Mouse (Mus musculus): ENCODE data around the gene Gm5862. TPM values are rescaled to one million over a fixed set of nuclear protein-coding genes. Genes with fewer than 3 reads are reported as not detected.

The Gm5862 gene
- not detected in 4 replicates for total RNA-seq (2023; ENCODE audit: inconsistent age)

GRCm38 (mm10) chr5:26022816-26023215 is at the start of gene Gm5862:
Gene Gm5862, minus strand, starts transcription at chr5:26022916.

GRCm38 (mm10) chr5:26058481-26058880 is 35.8 kb upstream of the Gm5862 start, which contains the start of gene Gm7347:
Gene Gm7347, minus strand, starts transcription at chr5:26058581.

GRCm38 (mm10) chr5:26039458-26039857 is 16.7 kb upstream of the Gm5862 start, which contains the start of gene Speer4a:
Gene Speer4a, minus strand, starts transcription at chr5:26039558.

GRCm38 (mm10) chr5:26004698-26005097 is 18.0 kb downstream of the Gm5862 start, which contains the start of gene Gm1979:
Gene Gm1979, minus strand, starts transcription at chr5:26004798.

GRCm38 (mm10) chr5:25988550-25988949 is 34.2 kb downstream of the Gm5862 start, which contains the start of gene Gm21698:
Gene Gm21698, minus strand, starts transcription at chr5:25988650.

GRCm38 (mm10) chr5:25972563-25972962 is 50.2 kb downstream of the Gm5862 start, which contains the start of gene Gm21680:
Gene Gm21680, minus strand, starts transcription at chr5:25972663.

Other genes with a start within 250 kb of the Gm5862 start
- gene Gm21663, start 80.5 kb downstream of the Gm5862 start, total RNA-seq (2023; ENCODE audit: inconsistent age): not detected in 4 replicates
- gene Gm21671, start 68.5 kb downstream of the Gm5862 start, total RNA-seq (2023; ENCODE audit: inconsistent age): not detected in 4 replicates
- not detected in 4 replicates for gene Gm21680, start 50.3 kb downstream of the Gm5862 start, total RNA-seq (2023; ENCODE audit: inconsistent age)
- not detected in 4 replicates for gene Gm21698, start 34.3 kb downstream of the Gm5862 start, total RNA-seq (2023; ENCODE audit: inconsistent age)
- gene Gm1979, start 18.1 kb downstream of the Gm5862 start, total RNA-seq (2023; ENCODE audit: inconsistent age): not detected in 4 replicates
- not detected in 4 replicates for gene Speer4a, start 16.6 kb upstream of the Gm5862 start, total RNA-seq (2023; ENCODE audit: inconsistent age)
- gene Gm7347, start 35.7 kb upstream of the Gm5862 start, total RNA-seq (2023; ENCODE audit: inconsistent age): not detected in 4 replicates
- gene Gm10471, start 66.4 kb upstream of the Gm5862 start, total RNA-seq (2023; ENCODE audit: inconsistent age): not detected in 4 replicates
- not detected in 4 replicates for gene 5031410I06Rik, start 82.4 kb upstream of the Gm5862 start, total RNA-seq (2023; ENCODE audit: inconsistent age)
- gene Gm10220, start 98.5 kb upstream of the Gm5862 start, total RNA-seq (2023; ENCODE audit: inconsistent age): not detected in 4 replicates
- gene Gm7361, start 234.8 kb upstream of the Gm5862 start, total RNA-seq (2023; ENCODE audit: inconsistent age): not detected in 4 replicates